Mouse (Mus musculus) duodenum, adult 2 months (tissue): Measurements from ENCODE around the gene Mtif3. TPM values are rescaled to one million over a fixed set of nuclear protein-coding genes. Genes with fewer than 3 reads are reported as not detected.

Experiments used
- polyA plus RNA-seq: library from polyadenylated mRNA; depleted of rRNA; stranded (reverse); fragments of >200 nt; gene quantifications from 2 replicates; pipeline ENCODE4 v1.2.3, GENCODE M21; 2012; ENCODE audit warnings: low replicate concordance; rRNA removed

The Mtif3 gene
- 9.6 and 12.9 TPM in 2 replicates for polyA plus RNA-seq

GRCm38 (mm10) chr5:146963118-146963936 is at the start of gene Mtif3:
Gene Mtif3, minus strand, starts transcription at chr5:146963800.

GRCm38 (mm10) chr5:146948508-146949088 is 15.0 kb downstream of the Mtif3 start, which contains the start of gene Gtf3a:
Gene Gtf3a, plus strand, starts transcription at chr5:146948657.

Other genes with a start within 250 kb of the Mtif3 start
- gene Usp12, start 168.8 kb downstream of the Mtif3 start, polyA plus RNA-seq: 6.5 and 7.5 TPM in 2 replicates
- gene Rpl21, start 130.9 kb downstream of the Mtif3 start, polyA plus RNA-seq: 6.6 and 7.1 TPM in 2 replicates
- gene Rasl11a, start 118.7 kb downstream of the Mtif3 start, polyA plus RNA-seq: 4.2 and 6.9 TPM in 2 replicates
- 37.9 and 54.5 TPM in 2 replicates for gene Gtf3a, start 15.1 kb downstream of the Mtif3 start, polyA plus RNA-seq
- 35.2 and 35.4 TPM in 2 replicates for gene Lnx2, start 112.8 kb upstream of the Mtif3 start, polyA plus RNA-seq
- 27.9 and 43.8 TPM in 2 replicates for gene Polr1d, start 113.2 kb upstream of the Mtif3 start, polyA plus RNA-seq
- gene Gsx1, start 224.9 kb upstream of the Mtif3 start, polyA plus RNA-seq: not detected in 2 replicates